7 mouse cellular contexts compared by ENCODE assay signal in the genomic region with DNA sequence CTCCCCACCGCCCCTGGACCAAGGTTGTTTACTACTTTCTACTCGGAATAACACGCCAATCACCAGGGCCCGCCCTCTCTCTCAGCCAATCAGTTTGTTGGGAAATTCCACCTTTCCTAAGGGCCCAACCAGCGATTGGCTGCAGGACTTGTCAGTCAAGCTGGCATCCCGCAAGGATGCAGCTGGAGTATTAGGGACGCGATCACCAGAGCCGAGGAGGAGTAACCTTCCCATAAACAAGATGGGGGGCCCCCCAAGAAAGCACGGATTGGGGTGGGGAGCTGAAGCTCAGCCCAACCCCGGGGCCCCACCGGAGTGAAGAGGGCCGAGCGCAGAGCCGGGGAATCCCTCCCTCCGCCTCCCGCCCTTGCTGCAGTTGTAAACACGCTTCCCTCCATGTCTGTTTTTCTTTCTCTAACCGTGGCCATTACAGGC.
DNase-seq lines count a peak whose midpoint lies in the region; ATAC-seq lines count a peak whose summit lies in the region.

No protein-coding gene starts in this region.

- under 1% methylated on average over 19 of the region's 19 CpGs for WGBS in embryonic facial prominence, embryonic 10.5 days
- 0% methylated on average over 19 of the region's 19 CpGs for WGBS in limb, embryonic 11.5 days
- WGBS in midbrain, embryonic 14.5 days = under 1% methylated on average over 19 of the region's 19 CpGs

- H3K9me3 ChIP-seq in embryonic facial prominence, embryonic 10.5 days = no peaks in the 10 kb centered on the region
- no peaks in the 10 kb centered on the region for H3K9me3 ChIP-seq in limb, embryonic 11.5 days (ENCODE audit: control insufficient read depth, low read length)
- no peaks in the 10 kb centered on the region for H3K9me3 ChIP-seq in midbrain, embryonic 14.5 days (ENCODE audit: control insufficient read depth, low read length)

- peak; percentile 98 for DNase-seq in adrenal gland, postnatal 10 days
- DNase-seq in embryonic facial prominence, embryonic 10.5 days (ENCODE audit: low spot score) = peak; percentile 95
- peak; percentile 100 for DNase-seq in heart, adult 11 months
- DNase-seq in kidney, adult 18-20 months = peak; percentile 100
- DNase-seq in limb, embryonic 11.5 days (ENCODE audit: low spot score) = peak; percentile 99
- DNase-seq in midbrain, embryonic 14.5 days = peak; percentile 99
- peak; percentile 86 to 90 for DNase-seq in spleen, adult 18-20 months

- no peaks in the 10 kb centered on the region for H3K36me3 ChIP-seq in embryonic facial prominence, embryonic 10.5 days (replicated peaks)
- H3K36me3 ChIP-seq in limb, embryonic 11.5 days (ENCODE audit: control insufficient read depth, insufficient read depth, low read length) = no peaks in the 10 kb centered on the region
- no peaks in the 10 kb centered on the region for H3K36me3 ChIP-seq in midbrain, embryonic 14.5 days (ENCODE audit: control insufficient read depth, insufficient read depth, low read length)

- peak overlapping the region; percentile 81 for H3K4me3 ChIP-seq in embryonic facial prominence, embryonic 10.5 days
- peak overlapping the region; percentile 48 for H3K4me3 ChIP-seq in limb, embryonic 11.5 days (ENCODE audit: low read depth, low read length)
- H3K4me3 ChIP-seq in midbrain, embryonic 14.5 days (replicated peaks; ENCODE audit: low read depth, low read length) = peak overlapping the region; percentile 56

- peaks cover 59% of the 10 kb centered on the region for H3K4me1 ChIP-seq in embryonic facial prominence, embryonic 10.5 days
- peaks cover 22% of the 10 kb centered on the region for H3K4me1 ChIP-seq in limb, embryonic 11.5 days (ENCODE audit: control insufficient read depth, insufficient read depth, low read length)
- peaks cover 38% of the 10 kb centered on the region for H3K4me1 ChIP-seq in midbrain, embryonic 14.5 days (ENCODE audit: control insufficient read depth, insufficient read depth, low read length)

- peak overlapping the region; percentile 90 for H3K27ac ChIP-seq in embryonic facial prominence, embryonic 10.5 days (replicated peaks)
- H3K27ac ChIP-seq in limb, embryonic 11.5 days (replicated peaks; ENCODE audit: low read depth, low read length) = peak overlapping the region; percentile 86
- peak overlapping the region; percentile 97 for H3K27ac ChIP-seq in midbrain, embryonic 14.5 days (replicated peaks; ENCODE audit: low read depth, low read length)

- H3K4me2 ChIP-seq in limb, embryonic 11.5 days (ENCODE audit: low read depth, severe bottlenecking) = peak overlapping the region; percentile 87
- H3K4me2 ChIP-seq in midbrain, embryonic 14.5 days (ENCODE audit: low read length) = peak overlapping the region; percentile 77

- peak overlapping the region; percentile 58 for H3K9ac ChIP-seq in limb, embryonic 11.5 days (ENCODE audit: low read length)
- peak overlapping the region; percentile 71 for H3K9ac ChIP-seq in midbrain, embryonic 14.5 days (replicated peaks; ENCODE audit: low read length)

- ATAC-seq in limb, embryonic 11.5 days (ENCODE audit: insufficient number of reproducible peaks, low FRiP score, low TSS enrichment, low read depth) = peak; percentile 90
- peak; percentile 93 for ATAC-seq in midbrain, embryonic 14.5 days (ENCODE audit: low FRiP score, low TSS enrichment)

- no peaks in the 10 kb centered on the region for H3K27me3 ChIP-seq in embryonic facial prominence, embryonic 10.5 days (replicated peaks; ENCODE audit: low read depth, poor library complexity, severe bottlenecking)
- H3K27me3 ChIP-seq in limb, embryonic 11.5 days (ENCODE audit: control insufficient read depth, insufficient read depth, low read length) = no peaks in the 10 kb centered on the region
- H3K27me3 ChIP-seq in midbrain, embryonic 14.5 days (ENCODE audit: control insufficient read depth, insufficient read depth, low read length) = no peaks in the 10 kb centered on the region

Comparison
In these comparisons a context has a peak if more than half of its experiments do, and no peak if none do; other contexts are left out.
1. Peak in every context shown above with its lines: DNase-seq, ATAC-seq, H3K4me3 ChIP-seq and H3K27ac ChIP-seq.